ENCODE assay signal across 9 mouse cellular contexts in the genomic region with DNA sequence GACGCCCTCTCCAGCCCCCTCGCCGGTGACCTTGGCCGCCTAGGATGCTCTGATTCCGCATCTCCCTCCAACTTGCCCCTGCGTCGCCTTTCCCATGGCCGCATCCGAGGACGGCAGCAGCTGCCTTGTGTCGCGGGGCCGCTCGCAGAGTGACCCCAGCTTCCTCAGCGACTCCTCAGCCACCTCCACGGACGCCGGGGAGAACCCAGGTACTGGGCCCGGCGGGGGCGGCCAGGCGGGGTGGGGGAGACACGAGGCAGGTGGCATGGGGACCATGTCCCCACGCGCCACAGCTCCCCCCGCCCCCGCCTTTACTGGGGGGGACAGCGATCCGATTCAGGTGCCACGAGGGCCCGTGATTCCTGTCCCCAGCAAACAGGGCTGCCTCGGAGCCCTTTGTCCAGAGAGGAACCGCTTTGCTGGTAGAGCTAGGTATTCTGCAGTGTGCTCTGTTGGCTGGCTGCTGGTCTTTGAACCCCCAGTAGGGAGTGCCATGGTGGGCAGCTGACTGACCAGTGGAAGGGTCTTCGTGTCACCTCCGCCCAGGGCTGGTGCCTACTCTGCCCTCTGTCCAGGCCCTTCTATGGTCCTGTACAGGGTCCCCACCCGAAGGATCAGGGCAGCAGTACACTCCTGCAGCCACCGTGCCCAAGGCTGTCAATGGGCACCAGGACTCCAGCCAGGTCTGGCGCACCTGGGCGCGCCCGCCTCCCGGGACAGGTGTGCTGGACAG. TPM values are rescaled to one million over a fixed set of nuclear protein-coding genes. Genes with fewer than 3 reads are reported as not detected.
DNase-seq lines count a peak whose midpoint lies in the region; ATAC-seq lines count a peak whose summit lies in the region.
"Had no signal": no experiment of that assay in that cellular context is flagged by ENCODE, and none has a peak within 500 bp of the region (broad histone marks: within the 10 kb centered on the region; RNA-seq: fewer than 3 reads in every experiment).

No protein-coding gene starts in this region.

- H3K27ac ChIP-seq in kidney, embryonic 14.5 days (ENCODE audit: low read depth, low read length), result no peak overlapping the region
- H3K27ac ChIP-seq in forebrain, embryonic 13.5 days, result peak overlapping the region; percentile 83
- peak overlapping the region; percentile 69 for H3K27ac ChIP-seq in midbrain, embryonic 12.5 days (replicated peaks)

- peak overlapping the region; percentile 30 for H3K4me3 ChIP-seq in kidney, embryonic 14.5 days (ENCODE audit: low read length)
- H3K4me3 ChIP-seq in forebrain, embryonic 13.5 days, result peak overlapping the region; percentile 69
- H3K4me3 ChIP-seq in midbrain, embryonic 12.5 days, result peak overlapping the region; percentile 64

- peak; percentile 28; the same call in 1 of the 2 replicates for ATAC-seq in kidney, embryonic 14.5 days (ENCODE audit: low FRiP score, low TSS enrichment)
- peak; percentile 39 for ATAC-seq in forebrain, embryonic 13.5 days
- peak; percentile 48 for ATAC-seq in midbrain, embryonic 12.5 days (ENCODE audit: low FRiP score, low read depth)
- ATAC-seq in monocyte, adult 5-6 weeks (replicated peaks; ENCODE audit: insufficient number of reproducible peaks, low FRiP score, low TSS enrichment, poor library complexity, severe bottlenecking), result no peak
- ATAC-seq: Patski had no signal

- no peaks in the 10 kb centered on the region for H3K36me3 ChIP-seq in kidney, embryonic 14.5 days (ENCODE audit: control insufficient read depth, insufficient read depth, low read length)
- H3K36me3 ChIP-seq in forebrain, embryonic 13.5 days (ENCODE audit: poor library complexity, severe bottlenecking), result no peaks in the 10 kb centered on the region
- H3K36me3 ChIP-seq in midbrain, embryonic 12.5 days, result no peaks in the 10 kb centered on the region

- WGBS in kidney, embryonic 14.5 days, result 6% methylated on average over 42 of the region's 42 CpGs
- 12% methylated on average over 36 of the region's 42 CpGs for WGBS in forebrain, embryonic 13.5 days
- 11% methylated on average over 42 of the region's 42 CpGs for WGBS in midbrain, embryonic 12.5 days

- H3K4me1 ChIP-seq in kidney, embryonic 14.5 days (ENCODE audit: control insufficient read depth, insufficient read depth, low read length), result no peaks in the 10 kb centered on the region
- H3K4me1 ChIP-seq in forebrain, embryonic 13.5 days, result peaks cover 30% of the 10 kb centered on the region
- H3K4me1 ChIP-seq in midbrain, embryonic 12.5 days, result peaks cover 17% of the 10 kb centered on the region

- peak overlapping the region; percentile 40; the same call in 1 of the 2 replicates for H3K9ac ChIP-seq in kidney, embryonic 14.5 days (ENCODE audit: low read depth, low read length)
- H3K9ac ChIP-seq in forebrain, embryonic 13.5 days, result peak overlapping the region; percentile 92
- peak overlapping the region; percentile 82 for H3K9ac ChIP-seq in midbrain, embryonic 12.5 days (replicated peaks)

- no peaks in the 10 kb centered on the region for H3K9me3 ChIP-seq in kidney, embryonic 14.5 days (ENCODE audit: control insufficient read depth, low read length)
- H3K9me3 ChIP-seq in forebrain, embryonic 13.5 days (replicated peaks), result no peaks in the 10 kb centered on the region
- H3K9me3 ChIP-seq in midbrain, embryonic 12.5 days, result no peaks in the 10 kb centered on the region

- peak overlapping the region; percentile 44 for H3K4me2 ChIP-seq in kidney, embryonic 14.5 days (replicated peaks; ENCODE audit: low read depth, low read length)
- H3K4me2 ChIP-seq in forebrain, embryonic 13.5 days, result peak overlapping the region; percentile 92
- H3K4me2 ChIP-seq in midbrain, embryonic 12.5 days (replicated peaks), result peak overlapping the region; percentile 85

- DNase-seq in kidney, adult 11 months, result no peak
- peak; percentile 63 to 73 for DNase-seq in cerebellum, postnatal 10 days
- no peak for DNase-seq in ovary, postnatal 36 days (ENCODE audit: low spot score)
- no peak for DNase-seq in lung, postnatal 4 days

- peaks cover 23% of the 10 kb centered on the region for H3K27me3 ChIP-seq in kidney, embryonic 14.5 days (ENCODE audit: control insufficient read depth, insufficient read depth, low read length)
- no peaks in the 10 kb centered on the region for H3K27me3 ChIP-seq in forebrain, embryonic 13.5 days
- peaks cover 12% of the 10 kb centered on the region for H3K27me3 ChIP-seq in midbrain, embryonic 12.5 days

RNA-seq across cellular contexts. Expression of gene Phactr3, which starts 23.7 kb away (rescaled TPM):
- polyA plus RNA-seq in kidney, embryonic 14.5 days (2014; fragmentation: Nextera tagmentation; extraction: Ambion mirVana), result 0.81 and 0.95 TPM in 2 replicates
- 27.0 and 29.9 TPM in 2 replicates for polyA plus RNA-seq in forebrain, embryonic 13.5 days (2015; fragmentation: Nextera tagmentation; extraction: Ambion mirVana)
- 19.1 and 20.0 TPM in 2 replicates for polyA plus RNA-seq in midbrain, embryonic 12.5 days (2016; fragmentation: Nextera tagmentation; extraction: Ambion mirVana)
- 62.1 to 93.8 TPM (median 74.6 TPM) in 3 replicates for total RNA-seq in monocyte, adult 5-6 weeks (2017)
- polyA plus RNA-seq: Patski had no signal

Comparison
In these comparisons a context has a peak if more than half of its experiments do, and no peak if none do; other contexts are left out.
1. H3K9ac ChIP-seq: peak in every context shown above with its lines; median percentile 92 in forebrain, embryonic 13.5 days; 82 in midbrain, embryonic 12.5 days; 40 in kidney, embryonic 14.5 days.
2. DNase-seq: peak in cerebellum, postnatal 10 days (2 of 2); none in kidney, adult 11 months (single experiment), ovary, postnatal 36 days (single experiment) and lung, postnatal 4 days (0 of 2).
3. RNA of gene Phactr3, which starts 23.7 kb away (polyA plus RNA-seq): 27.0 to 29.9 TPM in forebrain, embryonic 13.5 days and 19.1 to 20.0 TPM in midbrain, embryonic 12.5 days; 0.81 to 0.95 TPM in kidney, embryonic 14.5 days; every median in the first group is over 10 times any median in the second.
4. Peak in every context shown above with its lines, with median percentiles within 50 percentile points of each other: H3K4me2 ChIP-seq and H3K4me3 ChIP-seq.